Mouse (Mus musculus) layer of hippocampus, adult 11-12 months (tissue): ENCODE measurements around the gene Psmb6.
A peak's percentile ranks its signal among the peaks of the same experiment; 100 is the strongest.

Experiments
- DNase-seq: peaks from one replicate; pipeline ENCODE4 v3.0.0; 2022; ENCODE audit warnings: low spot score

Gene Psmb6

DNA sequence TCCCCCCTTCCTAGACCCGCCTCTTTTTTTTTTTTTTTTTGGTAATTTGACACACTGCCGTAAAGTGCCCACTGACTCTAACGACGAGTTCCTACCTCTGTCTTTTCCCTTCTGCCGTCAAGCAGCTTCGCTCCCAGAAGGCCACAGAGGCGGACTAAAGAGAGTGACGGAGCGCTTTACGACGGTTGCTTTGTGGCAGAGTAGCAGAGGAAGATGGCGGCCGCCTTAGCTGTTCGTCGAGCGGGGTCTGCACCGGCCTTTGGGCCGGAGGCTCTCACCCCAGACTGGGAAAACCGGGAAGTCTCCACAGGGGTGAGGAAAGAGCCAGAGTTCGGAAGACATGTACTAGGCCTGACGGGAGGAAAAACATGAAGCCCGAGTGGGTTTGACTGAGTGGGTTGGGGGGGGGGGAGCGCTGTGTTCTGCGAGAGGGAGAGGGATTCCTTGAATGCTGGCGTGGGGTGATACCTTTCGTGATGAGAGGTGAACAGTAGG lies at the start of gene Psmb6:
TSS of gene Psmb6 (plus strand) at position 184 of the 495 bp plus-strand sequence.
- DNase-seq: peak; percentile 94

DNA sequence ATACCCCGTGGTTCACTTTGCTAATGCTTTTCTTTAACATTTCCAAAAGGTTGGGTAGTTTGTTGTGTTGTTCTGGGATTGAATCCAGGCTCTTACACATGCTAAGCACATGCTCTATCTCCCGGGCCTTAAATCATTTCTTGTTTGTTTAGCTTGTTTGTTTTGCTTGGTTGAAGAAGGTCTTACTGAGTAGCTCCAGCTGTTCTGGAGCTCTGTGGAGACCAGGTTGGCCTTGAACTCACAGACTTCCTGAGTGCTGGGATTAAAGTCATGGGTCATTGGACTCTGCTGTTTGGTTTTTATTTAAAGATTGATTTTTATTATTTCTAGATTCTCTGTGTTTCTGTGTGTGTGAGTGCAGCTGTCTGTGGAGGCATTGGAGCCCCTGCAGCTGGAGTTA lies 39.7 kb upstream of the Psmb6 start:
- no peak for DNase-seq

DNA sequence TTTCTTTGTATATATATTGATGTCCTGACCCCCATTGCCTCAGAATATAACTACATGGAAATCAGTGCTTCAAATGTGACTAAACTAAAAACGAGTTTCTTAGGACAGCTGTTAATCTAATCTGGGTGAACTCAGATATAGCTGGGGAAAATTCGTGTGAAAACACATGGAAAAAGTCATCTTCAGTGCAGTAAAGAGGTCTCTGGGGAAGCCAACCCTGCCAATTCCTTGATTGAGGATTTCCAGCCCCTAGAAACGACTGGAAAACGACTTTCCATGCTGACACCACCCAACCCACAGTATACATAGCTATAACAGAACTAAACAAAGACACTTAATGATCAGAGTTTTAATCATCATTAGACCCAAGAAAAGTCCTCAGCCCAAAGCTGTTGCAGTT lies 37.4 kb upstream of the Psmb6 start:
- no peak for DNase-seq

DNA sequence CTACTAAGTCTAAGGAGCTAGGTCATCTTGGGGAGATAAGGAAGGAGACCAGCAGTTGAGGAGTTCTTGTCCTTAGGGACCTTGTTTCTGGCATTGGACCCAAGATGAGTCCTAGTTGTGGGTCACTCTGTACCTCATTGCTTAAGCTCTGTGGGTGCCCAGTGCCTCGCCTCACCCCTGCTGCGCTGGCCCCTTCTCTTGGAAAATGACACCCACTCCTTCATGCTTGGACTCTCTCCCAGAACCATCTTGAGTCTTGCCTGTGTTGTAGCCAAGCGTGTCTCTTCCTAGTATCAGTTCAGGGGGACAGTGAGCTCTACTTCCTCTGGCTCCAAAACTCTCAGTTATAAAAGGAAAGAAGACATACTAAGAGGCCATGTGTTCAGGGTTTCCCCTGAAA lies 36.0 kb upstream of the Psmb6 start:
- DNase-seq: no peak

DNA sequence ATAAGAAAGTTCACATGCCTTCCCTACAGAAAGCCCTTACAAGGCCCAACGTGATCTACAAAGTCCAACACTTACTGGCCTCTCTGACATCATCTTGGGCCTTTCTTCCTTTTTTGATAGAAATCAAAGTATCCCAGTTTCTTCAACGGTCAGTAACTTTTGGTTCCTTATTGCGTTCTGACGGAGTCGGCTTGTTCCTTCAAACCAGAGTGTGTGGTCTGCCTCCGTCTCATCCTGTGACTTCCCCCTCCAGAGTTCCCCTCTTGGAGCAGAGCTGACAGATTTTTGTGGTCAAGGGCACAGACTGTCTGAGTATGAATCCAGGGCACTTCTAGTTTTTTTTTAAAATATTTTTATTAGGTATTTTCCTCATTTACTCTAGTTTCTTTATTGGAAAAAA lies 35.5 kb upstream of the Psmb6 start:
- peak; percentile 37 for DNase-seq

DNA sequence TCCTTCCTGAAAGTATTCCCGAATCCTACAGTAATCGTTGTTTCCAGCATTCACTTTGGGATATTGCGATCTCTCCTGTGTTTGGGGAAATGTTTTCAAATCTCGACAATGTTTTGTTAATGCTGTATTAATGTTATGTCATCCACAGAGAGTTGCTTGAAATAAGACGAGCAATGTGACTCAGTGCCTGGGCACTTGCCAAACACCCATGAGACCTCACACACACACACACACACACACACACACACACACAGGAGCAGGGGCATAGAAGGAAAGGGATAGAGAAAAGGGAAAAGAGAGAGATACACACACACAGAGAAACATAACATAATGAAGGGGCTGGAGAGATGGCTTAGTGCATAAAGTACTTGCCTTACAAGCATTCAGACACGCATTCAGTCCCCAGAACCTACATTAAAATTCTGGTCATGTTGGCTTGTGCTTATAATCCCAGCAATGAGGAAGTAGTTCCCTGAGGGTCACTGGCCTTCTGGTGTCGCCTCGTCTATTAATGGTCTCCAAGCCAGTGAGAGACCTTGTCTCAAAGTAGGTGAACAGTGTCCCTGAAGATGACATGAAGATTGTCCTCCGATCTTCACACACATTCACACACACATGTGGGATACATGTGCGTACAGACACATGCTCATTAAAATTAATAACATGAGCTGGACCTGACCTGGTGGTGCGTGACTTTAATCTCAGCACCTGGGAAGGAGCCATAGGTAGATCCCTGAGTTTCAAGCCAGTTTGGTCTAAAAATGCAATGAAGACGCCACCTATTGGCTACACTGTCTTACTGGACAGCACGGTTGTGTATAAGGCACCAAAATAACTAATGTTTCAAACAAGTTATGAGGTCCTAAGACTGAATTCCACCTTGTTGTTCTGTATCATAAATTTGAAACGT lies 25.3 kb upstream of the Psmb6 start:
- DNase-seq: no peak

DNA sequence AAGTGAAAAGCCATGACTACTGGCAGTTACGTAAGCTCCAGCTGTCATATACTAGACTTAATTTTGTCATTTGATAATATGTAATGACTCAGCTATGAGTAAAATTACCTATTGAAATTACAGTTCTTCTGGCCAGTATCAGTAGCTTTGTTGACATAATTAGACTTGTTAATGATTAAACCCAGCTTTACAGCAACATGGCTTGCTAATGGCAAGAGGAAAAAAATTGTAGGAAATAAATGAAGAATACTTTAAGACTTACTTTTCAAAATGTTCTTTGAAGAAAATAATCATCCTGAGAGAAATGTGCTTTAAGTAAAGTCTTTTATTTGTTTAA lies 24.7 kb upstream of the Psmb6 start:
- DNase-seq: no peak

DNA sequence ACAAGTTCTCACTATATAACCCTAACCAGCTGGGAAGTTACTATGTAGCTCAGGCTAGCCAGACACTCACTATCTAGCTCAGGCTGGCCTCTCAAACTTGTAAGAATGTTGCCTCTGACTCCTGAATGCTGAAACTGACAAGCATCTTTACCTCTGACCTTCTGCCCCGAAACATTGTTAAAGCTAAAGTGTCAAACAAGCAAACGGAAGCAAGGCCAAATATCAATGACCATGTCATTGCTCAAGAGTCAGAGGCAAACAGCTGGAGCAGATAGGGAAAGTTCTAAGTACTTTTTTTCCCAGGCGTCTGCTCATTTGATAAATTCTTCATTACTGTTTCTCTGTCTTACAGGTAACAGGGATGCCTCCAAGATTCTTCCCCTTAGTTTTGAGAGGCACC lies 23.1 kb upstream of the Psmb6 start:
- no peak for DNase-seq

DNA sequence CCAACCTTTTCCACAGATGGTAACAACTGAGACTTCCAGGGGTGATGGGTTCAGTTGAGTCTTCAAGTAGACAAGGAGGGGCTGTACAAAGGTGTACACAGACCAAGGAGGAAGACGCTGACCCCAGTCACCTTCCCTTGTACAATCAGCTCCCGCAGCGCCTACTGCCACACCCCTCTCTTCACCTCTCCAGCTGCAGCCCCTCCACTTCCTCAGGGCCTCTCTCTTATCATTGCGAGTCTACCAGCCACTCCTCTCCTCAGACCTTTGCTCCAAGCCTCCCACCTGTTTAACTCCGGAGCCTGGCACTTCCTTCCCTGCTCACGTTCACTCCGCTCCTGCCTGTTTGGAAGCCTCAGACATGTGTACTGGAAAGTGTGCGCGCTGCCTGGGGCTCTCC lies 20.2 kb upstream of the Psmb6 start, which contains the start of gene Tm4sf5:
TSS of gene Tm4sf5 (plus strand) at position 275 of the 400 bp plus-strand sequence.
- DNase-seq: no peak

DNA sequence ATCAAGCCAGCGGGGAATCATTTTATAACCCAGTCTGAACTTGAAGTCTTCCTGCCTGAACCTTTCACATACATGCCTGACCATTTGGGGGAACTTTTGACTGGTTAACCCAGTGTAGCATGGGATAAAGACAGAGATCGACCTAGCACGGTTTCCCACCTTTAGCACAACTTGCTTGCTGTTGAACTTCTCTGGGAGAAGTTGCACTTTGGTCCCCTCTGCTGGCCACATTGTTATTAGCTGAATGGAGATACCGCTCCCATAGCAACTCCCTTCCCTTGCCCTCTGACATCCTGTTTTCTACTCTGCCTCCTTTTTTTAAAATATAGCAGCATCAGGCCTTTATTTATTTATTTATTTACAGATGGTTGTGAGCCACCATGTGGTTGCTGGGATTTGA lies 18.8 kb upstream of the Psmb6 start:
- DNase-seq: peak; percentile 69

DNA sequence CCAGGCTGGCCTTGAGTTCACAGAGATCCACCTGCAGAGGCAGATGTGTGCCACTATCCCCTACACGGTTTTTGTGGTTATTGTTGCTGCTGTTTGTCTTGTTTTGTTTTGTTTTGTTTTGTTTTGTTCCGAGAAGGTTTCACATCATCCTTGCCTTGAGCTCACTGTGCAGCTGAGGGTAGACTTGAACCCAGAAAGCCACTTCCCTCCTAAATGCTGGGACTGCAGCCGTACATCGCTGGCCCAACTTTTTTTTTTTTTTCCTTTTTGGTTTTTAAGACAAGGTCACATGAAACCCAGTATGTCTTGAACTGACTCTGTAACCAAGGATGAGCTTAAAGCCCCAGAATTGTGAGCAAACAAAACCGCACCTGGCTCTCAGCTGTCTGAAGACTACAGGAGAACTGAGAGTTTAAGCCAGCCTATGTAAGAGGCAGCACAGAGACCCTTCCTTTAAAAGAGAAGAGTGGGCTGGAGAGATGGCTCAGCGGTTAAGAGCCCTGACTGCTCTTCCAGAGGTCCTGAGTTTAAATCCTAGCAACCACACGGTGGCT lies 18.1 kb upstream of the Psmb6 start:
- DNase-seq: no peak

DNA sequence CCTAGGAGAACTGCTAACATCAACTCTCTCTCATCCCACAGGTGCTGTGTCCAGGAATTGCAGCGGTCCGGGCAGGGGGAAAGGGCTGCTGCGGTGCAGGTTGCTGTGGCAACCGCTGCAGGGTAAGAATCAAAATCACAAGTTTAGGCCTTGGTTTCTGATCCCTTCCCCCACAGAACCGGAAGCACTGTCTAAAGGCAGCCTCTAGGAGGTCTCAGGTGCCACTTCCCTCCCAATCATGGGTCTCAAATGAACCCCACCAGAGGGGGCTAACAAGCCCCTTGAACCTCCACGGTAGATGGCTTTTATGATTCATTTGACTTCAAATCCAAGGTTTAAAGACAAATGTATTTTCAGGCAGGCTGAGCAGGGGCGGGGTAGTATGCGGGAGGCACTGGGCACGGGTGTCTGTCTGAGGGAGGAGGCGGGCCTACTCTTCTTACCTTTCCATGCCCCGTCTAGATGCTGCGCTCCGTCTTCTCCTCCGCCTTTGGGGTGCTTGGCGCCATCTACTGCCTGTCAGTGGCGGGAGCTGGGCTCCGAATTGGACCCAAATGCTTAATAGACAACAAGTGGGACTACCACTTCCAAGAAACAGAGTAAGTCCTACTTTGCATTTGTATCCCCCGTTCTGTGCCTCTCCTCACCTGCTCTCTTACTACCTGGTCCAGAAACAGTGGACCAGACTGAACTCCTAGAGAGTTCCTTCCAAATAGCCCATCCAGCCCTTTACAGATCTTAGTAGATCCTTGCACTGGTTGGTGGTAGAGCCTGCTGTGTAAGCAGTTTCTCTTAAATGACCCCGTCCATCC lies 15.2 kb upstream of the Psmb6 start:
- no peak for DNase-seq

DNA sequence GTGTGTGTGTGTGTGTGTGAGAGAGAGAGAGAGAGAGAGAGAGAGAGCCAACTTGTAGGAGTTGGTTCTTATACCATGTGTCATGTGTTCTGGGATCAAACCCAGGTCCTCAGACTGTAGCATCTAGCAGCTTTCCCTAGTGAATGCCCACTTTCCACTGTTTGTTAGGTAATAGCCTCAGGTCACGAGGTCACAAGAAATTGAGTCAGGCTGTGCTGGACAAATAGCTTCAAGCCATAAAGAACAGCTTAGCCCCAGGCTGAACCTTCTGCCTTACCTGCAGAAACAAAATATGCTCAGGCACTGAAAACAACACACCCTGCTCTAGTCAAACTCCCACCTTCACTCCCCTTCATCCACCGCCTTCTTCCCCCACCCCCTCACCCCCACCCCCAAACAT lies 13.9 kb upstream of the Psmb6 start:
- DNase-seq: no peak

DNA sequence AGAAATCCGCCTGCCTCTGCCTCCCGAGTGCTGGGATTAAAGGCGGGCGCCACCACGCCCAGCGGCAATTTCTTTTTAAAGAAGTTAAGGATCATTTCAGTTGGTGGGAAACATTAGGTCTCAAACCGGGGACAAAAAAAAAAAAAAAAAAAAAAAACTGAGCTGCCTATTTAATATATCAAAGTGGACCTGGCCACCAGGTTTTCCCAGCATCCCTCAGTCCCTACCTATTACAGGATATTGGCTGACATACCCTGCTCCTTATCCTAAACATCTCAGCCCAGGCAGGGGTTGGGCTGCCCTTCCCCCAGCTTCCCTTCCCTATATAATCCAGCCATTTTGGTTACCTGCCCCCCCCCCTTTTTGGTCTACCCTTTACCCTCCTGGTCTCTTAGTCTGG lies 13.3 kb upstream of the Psmb6 start:
- no peak for DNase-seq

DNA sequence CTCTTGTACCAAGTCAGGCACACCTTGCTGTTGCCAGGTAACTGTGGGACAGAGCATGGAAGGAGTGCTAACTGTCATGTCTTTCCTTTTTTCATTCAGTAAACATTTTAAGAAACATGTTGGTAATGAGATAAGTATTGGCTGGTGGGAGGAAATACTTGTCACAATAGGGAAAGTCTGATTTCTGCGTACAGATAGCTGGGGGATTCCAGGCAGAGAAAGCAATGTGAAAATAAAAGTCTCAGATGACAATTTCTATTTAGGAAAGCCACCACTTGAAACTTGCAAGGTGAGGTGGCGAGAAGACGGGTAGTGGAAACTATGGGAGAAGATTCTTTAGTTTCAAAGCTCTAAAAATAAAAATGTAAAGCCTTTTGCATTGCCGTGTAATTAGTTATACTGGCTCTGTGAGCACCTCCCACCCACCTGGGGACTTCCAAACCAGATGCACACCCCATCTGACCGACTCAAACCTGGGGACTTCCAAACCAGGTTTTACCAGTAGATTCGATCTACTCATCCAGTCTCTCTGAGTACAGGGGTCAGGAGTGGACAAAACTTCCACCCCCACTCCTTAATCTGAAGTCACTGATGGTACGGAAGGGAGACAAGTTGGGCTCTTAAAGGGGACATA lies 12.3 kb upstream of the Psmb6 start:
- DNase-seq: no peak

DNA sequence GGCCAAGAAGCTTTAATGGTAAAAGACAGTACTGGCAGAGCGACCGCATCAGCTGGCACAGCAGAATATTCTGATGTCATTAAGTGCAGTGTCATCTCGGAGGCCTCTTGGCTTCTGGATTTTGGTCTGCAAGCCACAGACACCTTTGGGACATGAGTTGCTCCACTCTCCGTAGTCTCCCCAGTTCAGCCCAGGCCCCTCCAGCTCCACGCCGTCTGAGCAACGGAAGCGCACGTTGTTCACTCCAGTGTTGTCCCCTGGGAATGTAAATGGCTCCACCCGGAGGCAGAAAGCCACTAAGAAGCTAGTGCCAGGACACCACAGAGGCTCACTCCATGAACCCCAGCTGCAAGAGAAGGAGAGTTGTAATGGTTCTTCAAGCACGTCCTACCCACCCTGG lies 11.6 kb upstream of the Psmb6 start:
- no peak for DNase-seq

DNA sequence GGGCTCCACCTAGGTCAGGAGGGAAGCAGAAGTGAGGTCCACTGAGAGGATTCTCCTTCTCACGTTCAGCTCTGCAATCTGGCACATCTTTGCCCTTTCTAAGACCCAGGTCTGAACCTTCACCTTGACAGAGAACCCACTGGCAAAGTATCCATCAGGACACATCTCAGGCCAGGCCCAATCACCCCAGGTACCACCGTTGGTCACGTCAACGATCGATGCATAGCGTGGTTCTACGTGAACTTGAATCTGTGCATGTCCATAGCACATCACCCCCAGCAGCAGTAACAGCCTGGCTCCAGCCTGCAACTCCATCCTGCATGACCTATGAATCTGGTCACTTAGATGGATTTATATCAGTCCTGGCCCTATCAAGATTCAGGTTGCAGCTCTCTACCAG lies 10.9 kb upstream of the Psmb6 start, which contains the start of gene Vmo1:
TSS of gene Vmo1 (minus strand) at position 329 of the 400 bp plus-strand sequence.
- DNase-seq: no peak

DNA sequence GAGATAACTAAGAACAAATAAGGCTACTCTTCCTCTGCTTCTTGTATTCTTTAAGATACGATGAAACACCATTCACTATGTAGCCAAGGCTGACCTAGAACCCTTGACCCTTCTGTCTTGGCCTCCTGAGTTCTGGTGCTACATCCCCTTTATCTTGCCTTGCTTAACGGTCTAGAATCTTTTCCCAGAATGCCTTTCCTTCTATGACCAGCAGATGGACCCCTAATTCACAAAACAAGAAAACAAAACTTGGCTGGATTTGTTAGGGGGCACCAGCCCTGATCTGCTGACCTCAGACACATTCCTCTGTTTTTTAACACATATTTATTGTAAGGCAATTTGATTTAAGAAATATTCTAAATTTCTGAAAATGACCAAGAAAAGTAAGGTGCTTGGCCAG lies 8.8 kb upstream of the Psmb6 start:
- DNase-seq: peak; percentile 64

DNA sequence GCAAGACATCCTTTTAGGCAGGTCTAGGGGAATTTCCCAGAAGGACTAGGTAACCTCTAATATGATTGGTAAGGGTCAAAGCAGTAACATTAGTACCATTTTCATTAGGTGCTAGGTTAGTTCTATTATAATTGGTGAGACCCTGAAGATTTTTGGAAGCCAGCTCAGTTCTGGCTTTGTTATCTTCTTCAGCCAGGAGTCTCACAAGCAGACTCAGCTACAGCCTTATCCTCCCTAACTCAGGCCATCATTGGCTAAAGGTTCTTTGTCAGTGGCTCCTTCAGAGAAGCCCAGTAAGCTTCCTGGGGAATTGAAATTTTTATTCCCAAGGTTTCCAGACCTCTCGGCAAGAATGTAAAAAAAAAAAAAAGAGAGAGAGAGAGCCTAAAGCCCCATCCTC lies 6.7 kb upstream of the Psmb6 start:
- DNase-seq: no peak

DNA sequence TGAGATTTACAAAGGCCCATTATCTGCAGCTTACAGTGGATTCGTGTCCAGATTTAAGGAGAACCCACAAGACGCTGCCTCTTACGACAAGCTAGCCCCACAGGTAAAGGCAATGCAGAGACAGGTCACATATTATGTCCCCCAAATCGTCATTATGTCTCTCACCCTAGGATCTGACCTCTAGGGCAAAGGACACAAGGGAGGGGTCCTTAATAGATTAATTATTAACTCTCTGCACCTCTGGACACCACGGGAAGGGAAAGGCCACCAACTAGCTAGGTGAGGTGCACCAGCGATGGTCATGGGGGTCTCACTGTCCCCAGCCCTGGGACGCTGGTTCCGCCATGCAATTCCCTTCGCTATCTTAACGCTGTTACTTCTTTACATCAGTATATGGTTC lies 6.2 kb upstream of the Psmb6 start, which contains the start of gene Gltpd2:
TSS of gene Gltpd2 (plus strand) at position 274 of the 400 bp plus-strand sequence.
- no peak for DNase-seq

DNA sequence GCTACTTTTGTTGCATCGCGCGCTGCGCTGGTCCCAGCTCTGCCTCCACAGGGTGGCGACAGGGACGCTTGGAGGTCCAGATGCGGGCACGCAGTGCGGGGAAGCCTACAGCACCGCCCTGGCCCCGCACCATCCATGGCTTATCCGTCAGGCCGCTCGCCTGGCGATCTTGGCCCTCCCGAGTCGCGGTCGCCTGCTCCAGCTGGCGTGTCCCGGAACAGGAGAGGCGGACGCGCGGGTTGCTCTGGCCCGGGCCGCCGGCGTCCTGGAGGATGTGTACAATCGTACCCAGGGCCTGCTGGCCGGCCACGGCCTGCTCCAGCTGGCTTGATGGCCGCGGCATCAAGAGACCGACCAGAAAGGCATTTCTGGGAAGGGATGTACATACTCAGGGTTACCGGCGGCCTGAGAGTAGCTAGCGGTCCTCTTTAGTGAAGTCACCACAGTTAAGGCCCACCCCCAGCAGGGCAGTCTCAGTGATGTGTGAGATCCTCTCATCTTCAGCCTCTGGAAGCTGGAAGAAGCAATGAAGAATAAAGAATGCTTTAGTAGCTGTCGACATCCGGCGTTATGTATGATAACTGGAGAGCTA lies 4.9 kb upstream of the Psmb6 start:
- no peak for DNase-seq
